Mouse (Mus musculus): ENCODE results near the gene Tcte1.

Gene Tcte1

GRCm38 (mm10) chr17:45584939-45585678, 61.9 kb downstream of the Tcte1 start:
- peak; percentile 76 for DNase-seq (ENCODE audit: low spot score)

GRCm38 (mm10) chr17:45585725-45586448, 62.7 kb downstream of the Tcte1 start:
- DNase-seq (ENCODE audit: low spot score): no peak

GRCm38 (mm10) chr17:45586449-45586837, 63.2 kb downstream of the Tcte1 start:
- no peak for DNase-seq (ENCODE audit: low spot score)

GRCm38 (mm10) chr17:45588370-45588769, 65.1 kb downstream of the Tcte1 start:
- DNase-seq (ENCODE audit: low spot score): no peak

- no peak for DNase-seq (ENCODE audit: low spot score)
Observed at GRCm38 (mm10) chr17:45589236-45589635, 66.0 kb downstream of the Tcte1 start.

- DNase-seq (ENCODE audit: low spot score): peak; percentile 35
Observed at GRCm38 (mm10) chr17:45589844-45590243, 66.6 kb downstream of the Tcte1 start.

- DNase-seq (ENCODE audit: low spot score): no peak
Observed at GRCm38 (mm10) chr17:45590410-45590809, 67.2 kb downstream of the Tcte1 start.

- no peak for DNase-seq (ENCODE audit: low spot score)
Observed at GRCm38 (mm10) chr17:45591701-45592605, 68.7 kb downstream of the Tcte1 start.

All from ovary, postnatal 36 days (tissue).